Mouse (Mus musculus) neural tube, embryonic 13.5 days (tissue): Measurements from ENCODE around the gene Gm10717. TPM values are rescaled to one million over a fixed set of nuclear protein-coding genes. Genes with fewer than 3 reads are reported as not detected.
"Not testable (repeated sequence)": the region's sequence is repeated elsewhere in the genome, so short reads cannot be mapped to it uniquely, and the experiment has no call there.

ENCODE experiments used
- ATAC-seq: fragments of 200-750 bp; cut with Nextera tagmentation; 2 replicates; pipeline ENCODE4 v1.8.0; 2017; ENCODE audit warnings: low read depth, mild to moderate bottlenecking, moderate TSS enrichment, moderate library complexity
- H3K27ac ChIP-seq: fragments of 300-500 bp; sonication (generic); replicated peaks from 2 replicates; pipeline ENCODE4 v1.5.1; 2015; ENCODE audit warnings: moderate library complexity, mild to moderate bottlenecking, inconsistent platforms
- H3K27me3 ChIP-seq: fragments of 300-500 bp; sonication (generic); 2 replicates; pipeline ENCODE4 v1.6.1; 2015; ENCODE audit warnings: mild to moderate bottlenecking, inconsistent platforms
- H3K36me3 ChIP-seq: fragments of 300-500 bp; sonication (generic); 2 replicates; pipeline ENCODE4 v1.6.1; 2015; ENCODE audit warnings: mild to moderate bottlenecking, inconsistent platforms
- H3K4me1 ChIP-seq: fragments of 300-500 bp; sonication (generic); replicated peaks from 2 replicates; pipeline ENCODE4 v1.6.1; 2015; ENCODE audit warnings: inconsistent platforms
- H3K4me2 ChIP-seq: fragments of 300-500 bp; sonication (generic); 2 replicates; pipeline ENCODE4 v1.6.1; 2015; ENCODE audit warnings: inconsistent platforms, mild to moderate bottlenecking, moderate library complexity
- H3K4me3 ChIP-seq: fragments of 300-500 bp; sonication (generic); 2 replicates; pipeline ENCODE4 v1.5.1; 2015; ENCODE audit warnings: mild to moderate bottlenecking, inconsistent platforms
- H3K9ac ChIP-seq: fragments of 300-500 bp; sonication (generic); 2 replicates; pipeline ENCODE4 v1.6.1; 2015; ENCODE audit warnings: moderate library complexity, mild to moderate bottlenecking, inconsistent platforms
- H3K9me3 ChIP-seq: fragments of 300-500 bp; sonication (generic); 2 replicates; pipeline ENCODE4 v1.6.1; 2016; ENCODE audit warnings: inconsistent platforms
- WGBS: fragments of 180-500 bp; shearing (Covaris S2); methylation state at CpG from one replicate; pipeline ENCODE4 v1.1.7; 2015; 5-methylcytosine and 5-hydroxymethylcytosine counted together
- polyA plus RNA-seq: library from polyadenylated mRNA; unstranded; fragments of >200 nt; fragmentation: Nextera tagmentation; extraction: Ambion mirVana; gene quantifications from 2 replicates; pipeline ENCODE4 v1.2.1, GENCODE M21; 2015

The Gm10717 gene
- polyA plus RNA-seq, 1 experiment from 2014 or later: 0.70 TPM

DNA sequence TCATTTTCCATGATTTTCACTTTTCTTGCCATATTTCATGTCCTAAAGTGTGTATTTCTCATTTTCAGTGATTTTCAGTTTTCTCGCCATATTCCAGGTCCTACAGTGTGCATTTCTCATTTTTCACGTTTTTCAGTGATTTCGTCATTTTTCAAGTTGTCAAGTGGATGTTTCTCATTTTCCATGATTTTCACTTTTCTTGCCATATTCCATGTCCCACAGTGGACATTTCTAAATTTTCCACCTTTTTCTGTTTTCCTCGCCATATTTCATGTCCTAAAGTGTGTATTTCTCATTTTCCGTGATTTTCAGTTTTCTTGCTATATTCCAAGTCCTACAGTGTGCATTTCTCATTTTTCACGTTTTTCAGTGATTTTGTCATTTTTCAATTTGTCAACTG, 9.3 kb upstream of the Gm10717 start:
- H3K9ac ChIP-seq: not testable (repeated sequence)

DNA sequence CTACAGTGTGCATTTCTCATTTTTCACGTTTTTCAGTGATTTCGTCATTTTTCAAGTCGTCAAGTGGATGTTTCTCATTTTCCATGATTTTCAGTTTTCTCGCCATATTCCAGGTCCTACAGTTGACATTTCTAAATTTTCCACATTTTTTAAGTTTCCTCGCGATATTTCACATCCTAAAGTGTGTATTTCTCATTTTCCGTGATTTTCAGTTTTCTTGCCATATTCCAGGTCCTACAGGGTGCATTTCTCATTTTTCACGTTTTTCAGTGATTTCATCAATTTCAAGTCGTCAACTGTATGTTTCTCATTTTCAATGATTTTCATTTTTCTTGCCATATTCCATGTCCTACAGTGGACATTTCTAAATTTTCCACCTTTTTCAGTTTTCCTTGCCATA, 8.1 kb upstream of the Gm10717 start, which contains the start of gene Gm10719:
Gm10719 (plus strand) TSS at position 301 of the 400 bp plus-strand sequence.
- H3K4me2 ChIP-seq, H3K36me3 ChIP-seq, ATAC-seq, H3K9me3 ChIP-seq, H3K4me1 ChIP-seq, H3K4me3 ChIP-seq, H3K27me3 ChIP-seq, H3K9ac ChIP-seq, H3K27ac ChIP-seq: not testable (repeated sequence)
- WGBS: 65% methylated on average over 2 of the region's 9 CpGs

More for the DNA sequence above, 9.3 kb upstream of the Gm10717 start:
- not testable (repeated sequence) for H3K36me3 ChIP-seq, H3K27me3 ChIP-seq, H3K4me3 ChIP-seq, H3K4me2 ChIP-seq, H3K27ac ChIP-seq, H3K4me1 ChIP-seq, ATAC-seq, H3K9me3 ChIP-seq
- 75% methylated on average over 6 of the region's 6 CpGs for WGBS

DNA sequence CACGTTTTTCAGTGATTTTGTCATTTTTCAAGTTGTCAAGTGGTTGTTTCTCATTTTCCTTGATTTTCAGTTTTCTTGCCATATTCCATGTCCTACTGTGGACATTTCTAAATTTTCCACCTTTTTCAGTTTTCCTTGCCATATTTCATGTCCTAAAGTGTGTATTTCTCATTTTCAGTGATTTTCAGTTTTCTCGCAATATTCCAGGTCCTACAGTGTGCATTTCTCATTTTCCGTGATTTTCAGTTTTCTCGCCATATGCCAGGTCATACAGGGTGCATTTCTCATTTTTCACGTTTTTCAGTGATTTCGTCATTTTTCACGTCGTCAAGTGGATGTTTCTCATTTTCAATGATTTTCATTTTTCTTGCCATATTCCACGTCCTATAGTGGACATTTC, 6.3 kb upstream of the Gm10717 start:
- not testable (repeated sequence) for H3K4me1 ChIP-seq, H3K36me3 ChIP-seq, H3K9me3 ChIP-seq, H3K27me3 ChIP-seq, H3K27ac ChIP-seq, ATAC-seq, H3K4me2 ChIP-seq, H3K9ac ChIP-seq, H3K4me3 ChIP-seq
- 60% methylated on average over 9 of the region's 9 CpGs for WGBS

DNA sequence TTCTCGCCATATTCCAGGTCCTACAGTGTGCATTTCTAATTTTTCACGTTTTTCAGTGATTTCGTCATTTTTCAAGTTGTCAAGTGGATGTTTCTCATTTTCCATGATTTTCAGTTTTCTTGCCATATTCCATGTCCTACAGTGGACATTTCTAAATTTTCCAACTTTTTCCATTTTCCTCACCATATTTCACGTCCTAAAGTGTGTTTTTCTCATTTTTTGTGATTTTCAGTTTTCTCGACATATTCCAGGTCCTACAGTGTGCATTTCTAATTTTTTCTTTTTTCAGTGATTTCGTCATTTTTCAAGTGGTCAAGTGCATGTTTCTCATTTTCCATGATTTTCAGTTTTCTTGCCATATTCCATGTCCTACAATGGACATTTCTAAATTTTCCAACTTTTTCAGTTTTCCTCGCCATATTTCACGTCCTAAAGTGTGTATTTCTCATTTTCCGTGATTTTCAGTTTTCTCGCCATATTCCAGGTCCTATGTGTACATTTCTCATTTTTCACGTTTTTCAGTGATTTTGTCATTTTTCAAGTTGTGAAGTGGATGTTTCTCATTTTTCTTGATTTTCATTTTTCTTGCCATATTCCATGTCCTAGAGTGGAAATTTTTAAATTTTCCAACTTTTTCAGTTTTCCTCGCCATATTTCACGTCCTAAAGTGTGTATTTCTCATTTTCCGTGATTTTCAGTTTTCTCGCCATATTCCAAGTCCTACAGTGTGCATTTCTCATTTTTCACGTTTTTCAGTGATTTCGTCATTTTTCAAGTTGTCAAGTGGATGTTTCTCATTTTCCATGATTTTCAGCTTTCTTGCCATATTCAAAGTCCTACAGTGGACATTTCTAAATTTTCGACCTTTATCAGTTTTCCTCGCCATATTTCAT, 5.1 kb upstream of the Gm10717 start:
- H3K9me3 ChIP-seq, H3K27ac ChIP-seq, H3K4me2 ChIP-seq, H3K36me3 ChIP-seq, H3K9ac ChIP-seq, H3K4me1 ChIP-seq, H3K4me3 ChIP-seq, H3K27me3 ChIP-seq: not testable (repeated sequence)
- WGBS: 76% methylated on average over 17 of the region's 19 CpGs
- ATAC-seq: peak; percentile 73; the same call in 1 of the 2 replicates

DNA sequence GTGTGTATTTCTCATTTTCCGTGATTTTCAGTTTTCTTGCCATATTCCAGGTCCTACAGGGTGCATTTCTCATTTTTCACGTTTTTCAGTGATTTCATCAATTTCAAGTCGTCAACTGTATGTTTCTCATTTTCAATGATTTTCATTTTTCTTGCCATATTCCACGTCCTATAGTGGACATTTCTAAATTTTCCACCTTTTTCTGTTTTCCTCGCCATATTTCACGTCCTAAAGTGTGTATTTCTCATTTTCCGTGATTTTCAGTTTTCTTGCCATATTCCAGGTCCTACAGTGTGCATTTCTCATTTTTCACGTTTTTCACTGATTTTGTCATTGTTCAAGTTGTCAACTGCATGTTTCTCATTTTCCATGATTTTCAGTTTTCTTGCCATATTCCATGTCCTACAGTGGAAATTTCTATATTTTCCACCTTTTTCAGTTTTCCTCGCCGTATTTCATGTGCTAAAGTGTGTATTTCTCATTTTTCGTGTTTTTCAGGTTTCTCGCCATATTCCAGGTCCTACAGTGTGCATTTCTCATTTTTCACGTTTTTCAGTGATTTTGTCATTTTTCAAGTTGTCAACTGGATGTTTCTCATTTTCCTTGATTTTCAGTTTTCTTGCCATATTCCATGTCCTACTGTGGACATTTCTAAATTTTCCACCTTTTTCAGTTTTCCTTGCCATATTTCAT, 2.8 kb upstream of the Gm10717 start:
- not testable (repeated sequence) for H3K4me3 ChIP-seq, H3K9ac ChIP-seq, ATAC-seq, H3K27me3 ChIP-seq, H3K9me3 ChIP-seq, H3K4me1 ChIP-seq, H3K27ac ChIP-seq, H3K36me3 ChIP-seq, H3K4me2 ChIP-seq
- 76% methylated on average over 11 of the region's 13 CpGs for WGBS

DNA sequence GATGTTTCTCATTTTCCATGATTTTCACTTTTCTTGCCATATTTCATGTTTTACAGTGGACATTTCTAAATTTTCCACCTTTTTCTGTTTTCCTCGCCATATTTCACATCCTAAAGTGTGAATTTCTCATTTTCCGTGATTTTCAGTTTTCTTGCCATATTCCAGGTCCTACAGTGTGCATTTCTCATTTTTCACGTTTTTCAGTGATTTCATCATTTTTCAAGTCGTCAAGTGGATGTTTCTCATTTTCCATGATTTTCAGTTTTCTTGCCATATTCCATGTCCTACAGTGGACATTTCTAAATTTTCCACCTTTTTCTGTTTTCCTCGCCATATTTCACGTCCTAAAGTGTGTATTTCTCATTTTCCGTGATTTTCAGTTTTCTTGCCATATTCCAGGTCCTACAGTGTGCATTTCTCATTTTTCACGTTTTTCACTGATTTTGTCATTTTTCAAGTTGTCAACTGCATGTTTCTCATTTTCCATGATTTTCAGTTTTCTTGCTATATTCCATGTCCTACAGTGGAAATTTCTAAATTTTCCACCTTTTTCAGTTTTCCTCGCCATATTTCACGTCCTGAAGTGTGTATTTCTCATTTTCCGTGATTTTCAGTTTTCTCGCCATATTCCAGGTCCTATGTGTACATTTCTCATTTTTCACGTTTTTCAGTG, 1.8 kb upstream of the Gm10717 start, which contains the start of gene Gm10718:
Gm10718 (plus strand) TSS at position 236 of the 673 bp plus-strand sequence.
- H3K9ac ChIP-seq, H3K27me3 ChIP-seq, H3K4me1 ChIP-seq, H3K9me3 ChIP-seq, H3K27ac ChIP-seq, H3K4me3 ChIP-seq, H3K4me2 ChIP-seq, ATAC-seq, H3K36me3 ChIP-seq: not testable (repeated sequence)
- 74% methylated on average over 12 of the region's 13 CpGs for WGBS

DNA sequence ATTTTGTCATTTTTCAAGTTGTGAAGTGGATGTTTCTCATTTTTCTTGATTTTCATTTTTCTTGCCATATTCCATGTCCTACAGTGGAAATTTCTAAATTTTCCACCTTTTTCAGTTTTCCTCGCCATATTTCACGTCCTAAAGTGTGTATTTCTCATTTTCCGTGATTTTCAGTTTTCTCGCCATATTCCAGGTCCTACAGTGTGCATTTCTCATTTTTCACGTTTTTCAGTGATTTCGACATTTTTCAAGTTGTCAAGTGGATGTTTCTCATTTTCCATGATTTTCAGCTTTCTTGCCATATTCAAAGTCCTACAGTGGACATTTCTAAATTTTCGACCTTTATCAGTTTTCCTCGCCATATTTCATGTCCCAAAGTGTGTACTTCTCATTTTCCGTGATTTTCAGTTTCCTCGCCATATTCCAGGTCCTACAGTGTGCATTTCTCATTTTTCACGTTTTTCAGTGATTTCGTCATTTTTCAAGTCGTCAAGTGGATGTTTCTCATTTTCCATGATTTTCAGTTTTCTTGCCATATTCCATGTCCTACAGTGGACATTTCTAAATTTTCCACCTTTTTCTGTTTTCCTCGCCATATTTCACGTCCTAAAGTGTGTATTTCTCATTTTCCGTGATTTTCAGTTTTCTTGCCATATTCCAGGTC, 1.1 kb upstream of the Gm10717 start:
- not testable (repeated sequence) for H3K27ac ChIP-seq, H3K36me3 ChIP-seq, H3K4me2 ChIP-seq, ATAC-seq, H3K4me3 ChIP-seq, H3K9ac ChIP-seq, H3K4me1 ChIP-seq, H3K27me3 ChIP-seq, H3K9me3 ChIP-seq
- WGBS: 76% methylated on average over 16 of the region's 16 CpGs

- H3K9ac ChIP-seq, H3K27me3 ChIP-seq, H3K36me3 ChIP-seq, H3K4me1 ChIP-seq, H3K4me3 ChIP-seq, ATAC-seq, H3K4me2 ChIP-seq, H3K27ac ChIP-seq: not testable (repeated sequence)
- peaks cover 12% of the 10 kb centered on the region for H3K9me3 ChIP-seq
- WGBS: 75% methylated on average over 5 of the region's 6 CpGs
These were observed 436 bp downstream of the Gm10717 start for GRCm38 (mm10) chr9:3025653-3026052.

- not testable (repeated sequence) for H3K4me2 ChIP-seq, H3K27ac ChIP-seq, ATAC-seq, H3K36me3 ChIP-seq, H3K27me3 ChIP-seq, H3K9ac ChIP-seq, H3K4me3 ChIP-seq, H3K4me1 ChIP-seq
- WGBS: 76% methylated on average over 5 of the region's 5 CpGs
- peaks cover 12% of the 10 kb centered on the region for H3K9me3 ChIP-seq
These were observed 919 bp downstream of the Gm10717 start for GRCm38 (mm10) chr9:3026136-3026535.

GRCm38 (mm10) chr9:3026741-3027140, 1.5 kb downstream of the Gm10717 start:
- H3K4me2 ChIP-seq, ATAC-seq: not testable (repeated sequence)
- 68% methylated on average over 9 of the region's 9 CpGs for WGBS

GRCm38 (mm10) chr9:3027200-3027599, 2.0 kb downstream of the Gm10717 start:
- H3K9me3 ChIP-seq: peaks cover 12% of the 10 kb centered on the region
- H3K4me3 ChIP-seq, H3K9ac ChIP-seq, ATAC-seq, H3K36me3 ChIP-seq, H3K4me1 ChIP-seq, H3K27me3 ChIP-seq, H3K4me2 ChIP-seq, H3K27ac ChIP-seq: not testable (repeated sequence)
- WGBS: 71% methylated on average over 9 of the region's 9 CpGs

More at GRCm38 (mm10) chr9:3026741-3027140, 1.5 kb downstream of the Gm10717 start:
- not testable (repeated sequence) for H3K9ac ChIP-seq, H3K27ac ChIP-seq, H3K27me3 ChIP-seq, H3K4me3 ChIP-seq, H3K4me1 ChIP-seq, H3K36me3 ChIP-seq
- H3K9me3 ChIP-seq: peaks cover 12% of the 10 kb centered on the region
